Mouse (Mus musculus) brain, adult 2 months (tissue): ENCODE measurements around the gene Cep170.
"Not testable (repeated sequence)": the region's sequence is repeated elsewhere in the genome, so short reads cannot be mapped to it uniquely, and the experiment has no call there.

Source experiments
- DNase-seq: peaks from one replicate; pipeline ENCODE4 v3.0.0; 2011; ENCODE audit warnings: low read depth, low spot score

Gene Cep170

GRCm38 (mm10) chr1:176814036-176814420 is at the start of gene Cep170:
Cep170 (minus strand) TSS chr1:176814067.
- DNase-seq: peak; percentile 96

- peak; percentile 83 for DNase-seq
These were observed 48.2 kb upstream of the Cep170 start for GRCm38 (mm10) chr1:176861981-176862644.

DNA sequence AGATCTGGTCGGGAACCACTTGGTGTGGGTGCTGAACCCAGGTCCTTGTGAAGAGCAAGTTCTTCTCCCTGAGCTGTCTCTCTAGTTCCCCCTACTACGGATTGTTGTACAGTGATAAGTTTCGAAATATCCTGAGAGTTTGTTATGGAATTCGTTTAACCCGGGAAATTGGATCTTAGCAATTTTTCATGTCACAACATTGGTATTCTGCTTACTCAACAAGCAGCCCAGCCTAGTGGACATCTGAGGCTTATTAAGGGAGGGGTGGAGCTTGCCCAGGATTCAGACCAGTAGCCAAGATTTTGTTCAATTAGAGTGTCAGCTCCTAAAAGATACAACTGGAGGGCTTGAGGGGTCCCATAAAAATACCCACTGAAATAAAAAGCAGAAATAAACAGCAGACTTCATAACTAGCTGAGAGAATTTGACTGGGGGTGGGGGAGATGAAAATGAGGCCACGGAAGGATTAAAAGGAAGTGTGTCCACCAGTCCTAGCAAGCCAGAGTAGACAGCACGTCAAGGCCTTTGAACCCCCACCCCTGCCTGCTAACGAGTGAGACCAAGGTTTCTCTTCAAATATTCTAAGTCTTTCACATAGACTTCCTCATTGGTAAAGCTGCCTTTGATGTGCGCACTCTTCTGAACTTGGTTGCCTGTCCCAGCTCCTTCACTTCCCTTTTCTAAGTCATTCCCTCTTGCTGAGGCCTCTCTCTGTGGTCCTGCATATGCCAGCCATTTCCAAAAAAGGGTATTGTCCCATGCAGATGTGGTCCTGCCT is 39.1 kb upstream of the Cep170 start:
- DNase-seq: no peak

DNA sequence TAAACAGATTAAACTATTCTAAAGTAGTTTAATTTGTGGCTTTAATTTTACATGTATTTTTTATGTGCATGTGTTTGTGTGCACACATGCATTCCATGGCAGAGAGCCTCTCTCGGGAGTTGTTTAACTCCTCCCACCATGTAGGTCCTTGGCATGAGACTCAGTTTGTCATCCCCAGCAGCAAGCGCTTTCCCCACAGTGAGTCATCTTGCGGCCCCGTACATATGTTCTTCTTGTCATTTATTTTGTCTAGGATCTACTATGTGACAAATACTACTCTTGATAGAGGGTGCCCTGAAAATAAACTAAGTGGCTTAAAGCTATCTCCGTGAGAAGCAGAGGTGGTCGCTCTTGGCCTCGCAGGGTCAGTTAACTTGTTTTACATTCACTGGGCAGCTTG is 37.5 kb upstream of the Cep170 start:
- DNase-seq: peak; percentile 76

DNA sequence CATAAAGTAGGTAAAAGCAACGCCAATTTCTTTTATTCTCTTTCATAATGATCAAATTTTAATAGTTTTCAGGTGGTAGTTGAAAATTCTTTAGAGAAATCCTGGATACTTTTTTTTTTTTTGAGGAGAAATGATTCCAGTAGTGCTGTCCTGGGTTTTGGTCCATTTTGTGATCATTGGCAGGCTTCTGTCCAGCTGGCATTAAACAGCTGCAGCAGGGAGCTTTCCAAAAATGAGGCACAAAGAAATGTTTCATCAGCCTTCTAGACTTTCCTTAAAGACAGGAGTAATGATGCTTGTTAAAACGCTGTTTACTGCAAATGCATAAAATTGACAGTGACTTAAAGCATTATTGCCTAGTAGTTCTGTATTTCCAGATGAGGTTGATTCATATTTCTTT is 35.5 kb upstream of the Cep170 start:
- no peak for DNase-seq

DNA sequence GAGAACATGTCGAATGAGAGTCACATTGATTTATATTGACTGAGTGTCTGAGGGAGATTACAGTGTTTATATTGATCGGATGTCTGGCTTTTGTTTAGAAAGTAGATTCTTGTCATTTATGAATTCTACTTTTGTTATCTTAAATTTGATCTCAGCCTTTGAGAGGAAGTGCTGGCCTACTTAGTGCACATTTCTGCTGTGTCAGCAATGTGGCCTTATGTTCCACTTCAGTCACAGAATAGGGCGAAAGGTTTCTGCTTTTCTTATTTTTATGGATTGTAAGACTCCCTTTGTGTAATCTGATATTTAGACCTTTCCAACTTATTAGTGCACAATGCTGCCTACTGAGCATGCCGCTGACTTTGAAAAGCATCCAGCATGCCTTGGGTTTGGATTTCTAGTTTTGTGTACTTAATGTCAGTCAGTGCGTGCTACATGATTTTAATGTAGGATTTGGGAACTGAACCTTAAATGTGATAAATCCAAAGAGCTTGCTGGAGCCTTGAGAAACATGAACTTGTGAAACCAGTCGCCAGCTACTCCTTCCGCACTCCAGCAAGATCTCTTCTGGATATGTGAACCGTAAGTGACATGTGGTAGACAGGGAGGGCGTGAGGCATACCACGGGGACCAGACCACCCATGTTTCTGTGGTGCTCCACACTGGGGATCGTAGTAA is 34.9 kb upstream of the Cep170 start:
- DNase-seq: no peak

GRCm38 (mm10) chr1:176847118-176847859 is 33.4 kb upstream of the Cep170 start:
- no peak for DNase-seq

GRCm38 (mm10) chr1:176845082-176845977 is 31.5 kb upstream of the Cep170 start:
- peak; percentile 49 for DNase-seq

GRCm38 (mm10) chr1:176836562-176836961 is 22.7 kb upstream of the Cep170 start:
- DNase-seq: not testable (repeated sequence)

DNA sequence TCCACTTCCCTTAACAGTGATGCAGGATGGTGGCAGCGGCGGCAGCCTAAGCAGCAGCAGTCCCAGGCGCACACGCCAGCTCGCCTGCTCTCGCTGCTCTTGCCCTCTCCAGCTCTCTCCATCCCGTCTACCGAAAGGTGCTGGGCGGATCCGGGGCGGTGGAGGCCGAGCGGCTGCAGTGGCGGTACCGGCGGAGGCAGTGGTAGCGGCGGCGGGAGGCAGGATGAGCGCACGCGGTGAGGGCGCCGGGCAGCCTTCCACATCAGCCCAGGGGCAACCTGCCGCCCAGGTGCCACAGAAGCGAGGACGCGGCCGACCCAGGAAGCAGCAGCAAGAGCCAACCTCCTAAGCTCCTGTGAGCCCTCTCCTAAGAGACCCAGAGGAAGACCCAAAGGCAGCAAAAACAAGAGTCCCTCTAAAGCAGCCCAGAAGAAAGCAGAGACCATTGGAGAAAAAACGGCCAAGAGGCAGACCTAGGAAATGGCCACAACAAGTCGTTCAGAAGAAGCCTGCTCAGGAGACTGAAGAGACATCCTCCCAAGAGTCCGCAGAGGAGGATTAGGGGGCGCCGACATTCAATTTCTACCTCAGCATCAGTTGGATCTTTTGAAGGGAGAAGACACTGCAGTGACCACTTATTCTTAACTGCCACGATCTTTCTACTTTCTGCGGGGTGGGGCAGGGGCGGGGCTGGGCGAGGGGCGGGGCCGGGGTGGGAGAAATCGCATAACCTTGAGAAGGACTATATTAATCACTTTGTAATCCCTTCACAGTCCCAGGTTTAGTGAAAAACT is 21.8 kb upstream of the Cep170 start:
- no peak for DNase-seq

DNA sequence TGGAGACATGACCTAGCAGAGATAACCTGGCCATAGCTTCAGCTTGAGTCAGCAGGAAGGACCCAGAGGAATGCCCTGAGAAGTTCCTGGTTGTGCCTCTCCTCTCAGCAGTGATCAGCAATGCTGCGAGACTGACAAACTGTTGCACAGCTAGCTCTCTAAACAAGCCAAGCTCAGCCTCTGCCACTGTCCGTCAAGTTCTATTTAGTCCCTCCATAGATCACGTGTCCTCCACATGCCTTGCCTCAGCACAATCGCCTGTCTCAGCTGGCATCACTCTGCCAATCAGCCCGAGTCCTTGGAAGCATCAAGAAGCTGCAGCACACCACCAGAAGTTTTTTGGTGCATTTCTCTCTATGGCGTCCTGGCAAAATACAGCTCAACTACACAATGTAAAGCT is 21.0 kb upstream of the Cep170 start:
- DNase-seq: no peak

- DNase-seq: no peak
These were observed 20.1 kb upstream of the Cep170 start for GRCm38 (mm10) chr1:176833948-176834347.

- DNase-seq: no peak
These were observed 19.4 kb upstream of the Cep170 start for GRCm38 (mm10) chr1:176833257-176833656.

DNA sequence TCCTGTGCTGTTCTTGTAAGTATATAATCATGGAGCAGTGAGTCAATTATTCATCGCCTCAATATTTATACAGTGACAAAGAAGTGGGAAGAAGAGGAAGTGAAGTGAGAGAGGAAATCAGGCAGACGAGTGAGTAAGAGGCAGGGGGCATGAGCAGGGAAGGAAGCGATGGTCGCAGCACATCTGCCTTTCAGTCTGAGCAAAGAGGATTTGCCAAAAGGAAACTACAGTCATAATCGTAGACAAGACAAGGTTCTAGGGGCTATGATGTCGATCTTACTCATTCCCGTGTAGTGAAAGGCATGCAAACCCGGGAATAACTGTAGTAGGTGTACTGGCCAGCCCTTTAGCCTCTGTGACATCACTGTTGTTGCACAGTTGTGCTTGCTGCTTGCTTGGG is 18.7 kb upstream of the Cep170 start:
- DNase-seq: peak; percentile 48

- no peak for DNase-seq
These were observed 18.2 kb upstream of the Cep170 start for GRCm38 (mm10) chr1:176832071-176832470.

GRCm38 (mm10) chr1:176828666-176829065 is 14.8 kb upstream of the Cep170 start:
- DNase-seq: no peak

DNA sequence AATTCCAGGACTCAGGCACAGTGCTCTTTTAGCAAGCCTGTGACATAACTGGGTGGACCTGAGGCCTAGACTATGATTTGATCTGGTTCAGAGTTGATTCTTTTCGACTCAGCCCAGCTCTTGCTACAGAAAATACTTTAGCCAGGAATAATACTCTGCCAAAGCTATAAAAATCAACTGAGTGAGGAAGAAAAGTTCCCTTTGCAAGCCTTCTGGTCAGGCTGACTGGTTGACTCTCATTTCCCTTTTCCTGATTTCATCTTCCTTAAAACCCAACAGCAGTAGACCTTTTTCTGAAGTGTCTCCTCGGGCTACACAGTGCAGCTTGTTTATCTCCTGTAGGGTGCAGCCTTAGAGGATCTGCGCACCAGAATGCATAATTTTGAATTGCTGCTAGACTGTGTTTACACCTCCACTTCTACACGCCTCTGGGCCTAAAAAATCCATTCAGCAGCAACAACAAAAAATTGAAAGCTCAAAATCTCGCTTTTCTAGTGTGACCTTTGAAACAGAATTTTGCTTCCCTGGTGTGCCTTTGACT is 14.1 kb upstream of the Cep170 start:
- peak; percentile 58 for DNase-seq

GRCm38 (mm10) chr1:176827365-176827764 is 13.5 kb upstream of the Cep170 start:
- no peak for DNase-seq

DNA sequence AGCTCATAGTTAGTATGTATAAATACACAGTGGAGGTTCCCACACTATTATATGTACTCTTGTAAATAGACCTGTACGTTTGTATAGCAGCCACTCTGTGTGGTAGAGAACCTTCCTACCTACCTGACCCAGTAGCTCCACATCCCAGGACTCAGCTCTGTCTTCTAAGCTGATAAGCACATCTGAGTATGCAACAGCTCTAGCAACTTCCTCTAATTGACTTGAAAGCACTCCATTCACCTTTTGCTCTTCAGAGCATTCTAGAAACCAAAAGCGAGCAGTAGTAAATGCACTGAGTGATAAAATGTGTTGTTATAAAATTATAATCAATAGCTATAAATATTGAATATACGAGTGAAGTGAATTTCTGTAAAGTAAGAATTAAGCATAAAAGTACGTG is 13.1 kb upstream of the Cep170 start:
- no peak for DNase-seq

- no peak for DNase-seq
These were observed 12.3 kb upstream of the Cep170 start for GRCm38 (mm10) chr1:176826186-176826585.
